8 mouse cellular contexts compared by ENCODE assay signal in genomic region chr9:65133739-65134138, GRCm38 (mm10). TPM values are rescaled to one million over a fixed set of nuclear protein-coding genes. Genes with fewer than 3 reads are reported as not detected.
DNase-seq lines count a peak whose midpoint lies in the region; ATAC-seq and TF ChIP-seq lines count a peak whose summit lies in the region.

No protein-coding gene starts in this region.

- 0 out of 2 replicates have a peak, but pooled peaks have one; percentile 13 for ATAC-seq in embryonic facial prominence, embryonic 13.5 days (ENCODE audit: insufficient number of reproducible peaks, insufficient read depth, low FRiP score, low TSS enrichment, low read depth)
- no peak; the same call in 1 of the 2 replicates for ATAC-seq in heart, embryonic 14.5 days (ENCODE audit: insufficient number of reproducible peaks, insufficient read depth, low FRiP score, low read depth)
- no peak for ATAC-seq in liver, embryonic 14.5 days (ENCODE audit: insufficient read depth)
- ATAC-seq in neural tube, embryonic 12.5 days (ENCODE audit: low FRiP score, low read depth): 0 out of 2 replicates have a peak, but pooled peaks have one; percentile 34

- no peaks in the 10 kb centered on the region for H3K27me3 ChIP-seq in embryonic facial prominence, embryonic 13.5 days
- 0 out of 2 replicates have a peak, but pooled peaks cover 5% of the 10 kb centered on the region for H3K27me3 ChIP-seq in heart, embryonic 14.5 days (ENCODE audit: control insufficient read depth, insufficient read depth, low read length)
- peaks cover 3% of the 10 kb centered on the region; the same call in 1 of the 2 replicates for H3K27me3 ChIP-seq in liver, embryonic 14.5 days (ENCODE audit: control insufficient read depth, insufficient read depth, low read length)
- 0 out of 2 replicates have a peak, but pooled peaks cover 3% of the 10 kb centered on the region for H3K27me3 ChIP-seq in neural tube, embryonic 12.5 days (replicated peaks)

- TF ChIP-seq EP300 in liver, embryonic 14.5 days (IDR thresholded peaks at IDR 0.05; ENCODE audit: low read depth): no peak

- H3K27ac ChIP-seq in embryonic facial prominence, embryonic 13.5 days: no peak overlapping the region
- no peak overlapping the region for H3K27ac ChIP-seq in heart, embryonic 14.5 days (replicated peaks in 1 of 2; ENCODE audit: control insufficient read depth in 1 of 2, insufficient read depth in 1 of 2, low read depth in 2 of 2, low read length in 2 of 2)
- H3K27ac ChIP-seq in liver, embryonic 14.5 days: no peak overlapping the region
- no peak overlapping the region for H3K27ac ChIP-seq in neural tube, embryonic 12.5 days

- H3K36me3 ChIP-seq in embryonic facial prominence, embryonic 13.5 days: peaks cover 68% of the 10 kb centered on the region
- H3K36me3 ChIP-seq in heart, embryonic 14.5 days (ENCODE audit: control insufficient read depth, insufficient read depth, low read length): peaks cover 15% of the 10 kb centered on the region; the same call in 1 of the 2 replicates
- no peaks in the 10 kb centered on the region for H3K36me3 ChIP-seq in liver, embryonic 14.5 days (replicated peaks; ENCODE audit: control insufficient read depth, insufficient read depth, low read depth)
- no peaks in the 10 kb centered on the region for H3K36me3 ChIP-seq in neural tube, embryonic 12.5 days

- H3K4me2 ChIP-seq in embryonic facial prominence, embryonic 13.5 days: no peak overlapping the region
- H3K4me2 ChIP-seq in heart, embryonic 14.5 days (ENCODE audit: low read length): peak overlapping the region; percentile 30; the same call in 1 of the 2 replicates
- no peak overlapping the region for H3K4me2 ChIP-seq in liver, embryonic 14.5 days (ENCODE audit: low read depth)
- no peak overlapping the region for H3K4me2 ChIP-seq in neural tube, embryonic 12.5 days (replicated peaks)

- no peak overlapping the region for H3K9ac ChIP-seq in embryonic facial prominence, embryonic 13.5 days
- H3K9ac ChIP-seq in heart, embryonic 14.5 days (ENCODE audit: low read length): no peak overlapping the region
- H3K9ac ChIP-seq in liver, embryonic 14.5 days (replicated peaks): no peak overlapping the region
- no peak overlapping the region for H3K9ac ChIP-seq in neural tube, embryonic 12.5 days

- DNase-seq in A20 (ENCODE audit: low read depth, low spot score): peak; percentile 75
- peak; percentile 88 for DNase-seq in adrenal gland, postnatal 10 days
- DNase-seq in kidney, postnatal 14 days: peak; percentile 80
- DNase-seq in liver, embryonic 14.5 days (ENCODE audit: low read depth in 3 of 3, low spot score in 3 of 3): peak; percentile 41 to 49 (median 46)
- peak; percentile 22 to 35 for DNase-seq in thymus, adult 18-20 months

- WGBS in embryonic facial prominence, embryonic 13.5 days: 2% methylated on average over 10 of the region's 10 CpGs
- 3% methylated on average over 10 of the region's 10 CpGs for WGBS in heart, embryonic 14.5 days
- 2% methylated on average over 10 of the region's 10 CpGs for WGBS in liver, embryonic 14.5 days (ENCODE audit: insufficient replicate concordance)
- WGBS in neural tube, embryonic 12.5 days: 5% methylated on average over 10 of the region's 10 CpGs

- H3K9me3 ChIP-seq in embryonic facial prominence, embryonic 13.5 days: no peaks in the 10 kb centered on the region
- no peaks in the 10 kb centered on the region for H3K9me3 ChIP-seq in heart, embryonic 14.5 days (ENCODE audit: control insufficient read depth, low read length)
- H3K9me3 ChIP-seq in liver, embryonic 14.5 days (ENCODE audit: control insufficient read depth, low read length): no peaks in the 10 kb centered on the region
- no peaks in the 10 kb centered on the region for H3K9me3 ChIP-seq in neural tube, embryonic 12.5 days

- H3K4me1 ChIP-seq in embryonic facial prominence, embryonic 13.5 days: no peaks in the 10 kb centered on the region
- H3K4me1 ChIP-seq in heart, embryonic 14.5 days (ENCODE audit: control insufficient read depth in 2 of 2, insufficient read depth in 2 of 2, low read length in 2 of 2): no peaks in the 10 kb centered on the region
- H3K4me1 ChIP-seq in liver, embryonic 14.5 days (replicated peaks; ENCODE audit: control insufficient read depth in 2 of 2, insufficient read depth in 2 of 2, low read length in 1 of 2): no peaks in the 10 kb centered on the region
- 0 out of 2 replicates have a peak, but pooled peaks cover 20% of the 10 kb centered on the region for H3K4me1 ChIP-seq in neural tube, embryonic 12.5 days

- peak; percentile 91 for TF ChIP-seq CTCF in liver, embryonic 14.5 days (IDR thresholded peaks at IDR 0.05; ENCODE audit: low read depth)

- no peak overlapping the region for H3K4me3 ChIP-seq in embryonic facial prominence, embryonic 13.5 days
- no peak overlapping the region for H3K4me3 ChIP-seq in heart, embryonic 14.5 days (ENCODE audit: control insufficient read depth in 1 of 2, insufficient read depth in 1 of 2, low read depth in 1 of 2, low read length in 2 of 2)
- H3K4me3 ChIP-seq in liver, embryonic 14.5 days (ENCODE audit: insufficient read depth in 1 of 2, low read depth in 2 of 2, low read length in 2 of 2): no peak overlapping the region
- H3K4me3 ChIP-seq in neural tube, embryonic 12.5 days: no peak overlapping the region

RNA-seq across cellular contexts. Expression of gene Igdcc3, which starts 7.2 kb away (rescaled TPM):
- total RNA-seq in adrenal gland, postnatal 10 days (2021): 1 to 10 TPM; 1.2 to 1.7 TPM
- polyA plus RNA-seq in embryonic facial prominence, embryonic 13.5 days (2015; fragmentation: Nextera tagmentation; extraction: Ambion mirVana): 2.1 and 3.0 TPM in 2 replicates
- 0.36 and 0.63 TPM in 2 replicates for polyA plus RNA-seq in heart, embryonic 14.5 days (2014; fragmentation: Nextera tagmentation; extraction: Ambion mirVana)
- 0.06 and 0.10 TPM in 2 replicates for polyA plus RNA-seq in liver, embryonic 14.5 days (2012; rRNA removed)
- polyA plus RNA-seq in liver, embryonic 14.5 days (2014; fragmentation: Nextera tagmentation; extraction: Ambion mirVana): 0.06 and 0.13 TPM in 2 replicates
- polyA plus RNA-seq in neural tube, embryonic 12.5 days (2016; fragmentation: Nextera tagmentation; extraction: Ambion mirVana): 32.6 and 36.4 TPM in 2 replicates

RNA-seq across cellular contexts. Expression of gene Igdcc4, which starts 32.5 kb away (rescaled TPM):
- total RNA-seq in adrenal gland, postnatal 10 days (2021): 10 to 100 TPM; 18.0 to 27.0 TPM
- 31.0 and 31.7 TPM in 2 replicates for polyA plus RNA-seq in embryonic facial prominence, embryonic 13.5 days (2015; fragmentation: Nextera tagmentation; extraction: Ambion mirVana)
- polyA plus RNA-seq in heart, embryonic 14.5 days (2014; fragmentation: Nextera tagmentation; extraction: Ambion mirVana): 12.3 and 15.7 TPM in 2 replicates
- polyA plus RNA-seq in liver, embryonic 14.5 days (2012; rRNA removed): 4.6 and 4.9 TPM in 2 replicates
- 4.5 and 5.4 TPM in 2 replicates for polyA plus RNA-seq in liver, embryonic 14.5 days (2014; fragmentation: Nextera tagmentation; extraction: Ambion mirVana)
- 10.3 and 11.7 TPM in 2 replicates for polyA plus RNA-seq in neural tube, embryonic 12.5 days (2016; fragmentation: Nextera tagmentation; extraction: Ambion mirVana)

Comparison
In these comparisons a context has a peak if more than half of its experiments do, and no peak if none do; other contexts are left out.
1. DNase-seq: peak in every context shown above with its lines; median percentile 88 in adrenal gland, postnatal 10 days; 80 in kidney, postnatal 14 days; 75 in A20; 46 in liver, embryonic 14.5 days; 28 in thymus, adult 18-20 months.
2. ATAC-seq: peak in embryonic facial prominence, embryonic 13.5 days (single experiment) and neural tube, embryonic 12.5 days (single experiment); none in heart, embryonic 14.5 days (single experiment) and liver, embryonic 14.5 days (single experiment).